Mouse (Mus musculus): ENCODE data around the gene Carmil3. TPM values are rescaled to one million over a fixed set of nuclear protein-coding genes. Genes with fewer than 3 reads are reported as not detected.

The Carmil3 gene
- total RNA-seq, 1 experiment from 2014 or later: 2.1 TPM

DNA sequence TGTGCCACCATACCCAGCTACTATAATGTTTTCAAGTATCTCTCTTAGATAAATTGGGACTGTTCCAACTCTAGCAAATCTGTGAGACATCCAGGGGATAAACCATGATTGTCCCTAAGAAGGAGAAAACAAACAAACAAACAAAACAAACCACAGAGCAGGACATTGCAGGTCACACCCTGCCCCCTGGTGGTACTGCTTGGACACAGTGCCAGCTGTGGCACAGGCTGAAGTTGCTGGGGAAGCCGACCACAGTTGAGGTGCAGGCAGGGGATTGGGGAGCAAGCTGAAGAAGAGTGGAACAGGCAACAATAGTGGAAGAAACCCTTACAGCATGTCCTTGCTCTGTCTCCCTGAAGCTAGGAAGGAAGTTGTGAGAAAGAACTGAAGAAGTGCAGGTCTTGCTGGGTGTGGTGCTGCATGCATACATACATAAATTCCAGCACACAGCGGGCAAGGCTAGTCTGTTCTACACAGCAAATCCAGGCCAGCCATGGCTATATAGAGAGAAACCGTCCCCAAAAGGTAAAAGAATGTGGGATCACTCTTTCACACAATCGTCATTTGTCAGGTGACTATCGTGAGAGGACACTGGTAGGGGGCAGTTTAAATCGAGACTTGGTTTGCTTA is 45.8 kb downstream of the Carmil3 start:
- ATAC-seq (replicated peaks; ENCODE audit: low read depth, poor library complexity, severe bottlenecking): peak; percentile 30; the same call in 1 of the 2 replicates

DNA sequence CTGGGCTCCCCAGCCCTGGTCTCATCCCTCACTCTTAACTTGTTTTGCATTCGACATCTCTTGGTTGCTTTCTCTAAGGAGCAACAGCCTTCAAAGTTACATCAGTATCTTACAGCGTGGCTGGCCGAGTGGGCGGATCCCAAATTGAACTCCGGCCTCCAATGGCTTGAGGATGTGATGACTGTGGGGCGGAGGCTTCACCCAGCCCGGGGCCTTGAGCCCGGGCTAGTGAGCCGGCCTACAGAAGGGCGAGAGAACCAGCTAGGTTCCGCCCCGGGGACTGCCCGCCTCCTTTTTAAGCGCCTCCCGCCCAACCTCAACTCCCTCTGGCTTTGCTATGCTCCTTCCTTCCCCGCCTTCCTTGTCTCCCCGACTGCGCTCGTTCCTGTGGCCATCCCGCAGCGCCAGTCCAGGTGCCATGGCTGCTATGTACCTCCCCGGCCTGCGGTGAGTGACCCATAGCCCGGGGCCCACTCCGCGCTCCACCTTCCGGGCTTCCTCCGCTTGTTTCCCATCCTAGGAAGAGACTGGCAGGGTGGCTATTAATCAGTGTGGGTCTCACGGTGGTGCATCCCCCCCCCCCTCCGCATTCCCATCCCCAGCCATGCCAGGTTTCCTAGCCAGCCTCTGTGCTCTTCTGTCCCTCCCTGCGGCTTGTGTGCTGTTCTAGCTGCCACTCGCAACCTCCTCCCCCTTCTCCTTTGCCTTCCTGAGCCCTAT is 49.8 kb downstream of the Carmil3 start, which contains the start of gene Pck2:
Gene Pck2, plus strand, starts transcription at position 200 of the 720 bp plus-strand sequence.
- ATAC-seq (replicated peaks; ENCODE audit: low read depth, poor library complexity, severe bottlenecking): peak; percentile 93

- peak; percentile 47 for ATAC-seq (replicated peaks; ENCODE audit: low read depth, poor library complexity, severe bottlenecking)
Observed at GRCm38 (mm10) chr14:55540787-55541321, 50.4 kb downstream of the Carmil3 start.

GRCm38 (mm10) chr14:55542268-55542667 is 51.8 kb downstream of the Carmil3 start:
- no peak for ATAC-seq (replicated peaks; ENCODE audit: low read depth, poor library complexity, severe bottlenecking)

GRCm38 (mm10) chr14:55544334-55544733 is 53.9 kb downstream of the Carmil3 start:
- no peak for ATAC-seq (replicated peaks; ENCODE audit: low read depth, poor library complexity, severe bottlenecking)

DNA sequence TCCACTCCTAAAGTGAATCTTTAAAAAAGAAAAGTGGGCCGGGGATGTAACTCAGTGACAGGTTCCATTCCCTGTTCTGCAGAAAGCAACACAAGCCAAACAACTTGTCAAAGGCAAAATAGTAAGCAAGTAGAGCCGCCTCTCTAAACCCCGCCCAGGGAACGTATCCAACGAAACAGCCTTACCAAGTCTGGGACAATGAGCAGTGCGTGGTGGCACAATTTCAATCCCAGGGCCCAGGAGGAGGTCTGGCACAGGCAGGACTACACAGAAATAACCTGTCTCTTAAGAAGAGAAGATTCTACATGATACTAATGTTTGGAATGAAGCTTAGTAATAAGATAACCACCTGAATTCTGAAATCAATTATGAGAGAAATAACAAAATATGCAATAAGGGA is 59.7 kb downstream of the Carmil3 start:
- ATAC-seq (replicated peaks; ENCODE audit: low read depth, poor library complexity, severe bottlenecking): no peak

DNA sequence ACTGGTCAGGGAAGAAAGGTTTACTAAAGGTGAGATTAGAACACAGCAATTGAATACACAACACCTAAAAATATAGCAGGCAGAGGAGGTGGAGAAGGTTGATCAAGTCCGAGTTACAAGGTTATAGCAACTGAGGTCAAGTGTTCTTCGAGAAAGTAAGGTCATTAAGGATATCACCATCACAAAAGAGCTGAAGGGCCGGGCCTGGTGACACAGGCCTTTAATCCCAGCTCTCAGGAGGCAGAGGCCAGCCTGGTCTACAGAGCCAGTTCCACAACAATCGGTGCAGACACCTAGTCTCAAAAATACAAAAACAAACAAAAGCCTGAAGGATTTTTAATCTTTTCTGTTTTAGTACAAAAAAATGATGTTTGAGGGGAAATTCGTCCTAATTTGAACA is 60.9 kb downstream of the Carmil3 start:
- ATAC-seq (replicated peaks; ENCODE audit: low read depth, poor library complexity, severe bottlenecking): no peak

DNA sequence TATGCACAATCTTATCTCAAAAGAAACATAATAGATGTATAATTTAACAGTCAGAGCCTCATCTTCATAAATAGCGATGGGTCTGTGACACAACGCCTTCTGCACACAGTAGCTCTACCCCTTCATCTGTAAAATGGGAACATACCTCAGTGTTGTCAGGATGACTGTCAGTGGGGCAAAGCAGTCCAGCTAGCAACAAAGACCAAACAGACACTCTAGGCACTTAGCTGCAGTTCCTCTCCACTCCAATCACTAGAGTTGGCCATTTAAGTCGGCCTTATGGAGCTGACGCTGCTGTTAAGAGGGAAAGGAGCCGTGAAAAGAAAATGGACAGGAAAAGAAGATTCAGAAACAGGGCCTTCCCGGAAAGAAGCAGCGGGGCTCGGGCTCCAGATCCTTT is 61.3 kb downstream of the Carmil3 start:
- no peak for ATAC-seq (replicated peaks; ENCODE audit: low read depth, poor library complexity, severe bottlenecking)

DNA sequence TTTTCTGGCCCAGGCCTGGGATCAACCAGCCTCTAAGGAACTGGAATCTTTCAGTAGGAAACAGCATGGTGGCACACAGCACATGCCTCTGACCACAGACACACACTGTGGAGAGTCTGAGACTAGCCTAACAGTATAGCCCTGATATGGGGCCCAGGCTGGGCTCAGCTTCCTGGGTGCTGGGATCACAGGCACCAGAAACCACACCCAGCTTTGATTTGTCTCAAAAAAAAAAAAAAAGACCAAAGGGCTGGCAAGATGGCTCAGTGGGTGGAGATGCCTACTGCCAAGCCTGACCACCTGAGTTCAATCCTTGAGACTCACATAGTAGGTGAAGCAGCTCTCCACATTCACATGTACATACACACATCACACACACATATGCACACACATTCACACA is 64.2 kb downstream of the Carmil3 start:
- no peak for ATAC-seq (replicated peaks; ENCODE audit: low read depth, poor library complexity, severe bottlenecking)

DNA sequence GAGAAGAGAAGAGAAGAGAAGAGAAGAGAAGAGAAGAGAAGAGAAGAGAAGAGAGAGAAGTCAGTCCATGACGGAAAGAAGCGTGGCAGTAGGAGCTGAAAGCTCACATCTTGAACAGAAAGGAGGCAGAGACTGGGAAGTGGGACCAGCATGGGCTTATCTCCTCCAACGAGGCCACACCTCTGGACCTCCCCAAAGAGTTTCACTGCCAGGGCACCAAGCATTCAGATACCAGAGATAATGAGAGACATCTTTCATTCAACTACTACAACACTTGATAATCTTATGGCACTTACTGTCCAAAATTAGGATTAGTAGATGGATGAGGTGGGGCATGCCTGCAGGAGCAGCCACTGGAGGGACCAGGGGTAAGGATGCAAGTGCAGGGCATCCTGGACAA is 65.3 kb downstream of the Carmil3 start:
- no peak for ATAC-seq (replicated peaks; ENCODE audit: low read depth, poor library complexity, severe bottlenecking)

- peak; percentile 40 for ATAC-seq (replicated peaks; ENCODE audit: low read depth, poor library complexity, severe bottlenecking)
Observed at GRCm38 (mm10) chr14:55557003-55557402, 66.6 kb downstream of the Carmil3 start.

DNA sequence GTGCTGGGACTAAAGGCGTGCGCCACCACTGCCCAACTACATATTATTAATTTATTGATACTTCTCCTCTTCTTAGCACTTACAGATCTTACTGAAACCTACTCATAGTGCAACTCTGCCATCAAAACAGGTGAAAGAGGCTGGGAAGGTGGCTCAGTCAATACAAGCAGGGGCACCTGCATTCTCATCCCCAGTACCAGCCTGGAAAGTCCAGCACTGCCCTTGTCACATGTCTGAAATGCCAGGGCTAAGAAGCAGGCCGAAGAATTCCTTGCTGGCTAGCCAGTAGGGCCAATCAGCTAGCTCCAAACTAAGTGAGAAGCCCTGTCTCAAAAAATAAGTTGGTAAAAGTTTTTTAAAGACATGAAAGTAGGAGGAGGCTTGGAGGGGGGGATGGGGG is 67.1 kb downstream of the Carmil3 start:
- ATAC-seq (replicated peaks; ENCODE audit: low read depth, poor library complexity, severe bottlenecking): no peak

Other genes with a start within 250 kb of the Carmil3 start
- 77.1 and 95.0 TPM in 2 replicates for gene Dhrs4, start 11.9 kb upstream of the Carmil3 start, total RNA-seq (2017)
- not detected in 2 replicates for gene Cpne6, start 19.8 kb downstream of the Carmil3 start, total RNA-seq (2017)
- not detected in 2 replicates for gene Nrl, start 34.3 kb downstream of the Carmil3 start, total RNA-seq (2017)
- gene Pck2, start 49.6 kb downstream of the Carmil3 start, total RNA-seq (2017): 47.8 and 51.1 TPM in 2 replicates
- 41.6 and 79.5 TPM in 2 replicates for gene Dcaf11, start 69.4 kb downstream of the Carmil3 start, total RNA-seq (2017)
- not detected in 2 replicates for gene A730061H03Rik, start 69.8 kb downstream of the Carmil3 start, total RNA-seq (2017)
- gene Fitm1, start 85.0 kb downstream of the Carmil3 start, total RNA-seq (2017): 1.3 TPM in 1 of 2 replicates, not detected in the other
- 329 and 372 TPM in 2 replicates for gene Psme1, start 87.5 kb downstream of the Carmil3 start, total RNA-seq (2017)
- gene Emc9, start 94.7 kb downstream of the Carmil3 start, total RNA-seq (2017): 19.1 and 24.3 TPM in 2 replicates
- gene Psme2, start 100.5 kb downstream of the Carmil3 start, total RNA-seq (2017): 217 and 241 TPM in 2 replicates
- gene Rnf31, start 101.1 kb downstream of the Carmil3 start, total RNA-seq (2017): 11.9 and 21.2 TPM in 2 replicates
- gene Irf9, start 112.9 kb downstream of the Carmil3 start, total RNA-seq (2017): 38.5 and 39.8 TPM in 2 replicates
- 8.1 and 12.7 TPM in 2 replicates for gene Rec8, start 127.4 kb downstream of the Carmil3 start, total RNA-seq (2017)
- gene Ipo4, start 145.3 kb downstream of the Carmil3 start, total RNA-seq (2017): 23.0 and 64.0 TPM in 2 replicates
- 0.87 and 9.9 TPM in 2 replicates for gene Gm49378, start 147.2 kb downstream of the Carmil3 start, total RNA-seq (2017)
- gene Tm9sf1, start 153.2 kb downstream of the Carmil3 start, total RNA-seq (2017): 42.8 and 66.8 TPM in 2 replicates
- 0.27 and 0.82 TPM in 2 replicates for gene Tssk4, start 159.5 kb downstream of the Carmil3 start, total RNA-seq (2017)
- 26.2 and 28.2 TPM in 2 replicates for gene Mdp1, start 169.9 kb downstream of the Carmil3 start, total RNA-seq (2017)
- gene Gmpr2, start 181.3 kb downstream of the Carmil3 start, total RNA-seq (2017): 39.3 and 46.1 TPM in 2 replicates
- 345 and 391 TPM in 2 replicates for gene Nedd8, start 181.5 kb downstream of the Carmil3 start, total RNA-seq (2017)
- gene Tinf2, start 191.2 kb downstream of the Carmil3 start, total RNA-seq (2017): 20.9 and 24.1 TPM in 2 replicates
- gene Tgm1, start 223.3 kb downstream of the Carmil3 start, total RNA-seq (2017): 1.9 and 2.8 TPM in 2 replicates
- 11.6 and 15.0 TPM in 2 replicates for gene Rabggta, start 231.6 kb downstream of the Carmil3 start, total RNA-seq (2017)